Mouse (Mus musculus) thymus, postnatal 10 days (tissue): ENCODE data around the gene Defa35.
"Not testable (repeated sequence)": the region's sequence is repeated elsewhere in the genome, so short reads cannot be mapped to it uniquely, and the experiment has no call there.

Experiments used
- DNase-seq, 2 experiments: peaks; one replicate each; pipeline ENCODE4 v3.0.0; 2021; ENCODE audit warnings: low spot score in 2 of 2

Defa35 gene

DNA sequence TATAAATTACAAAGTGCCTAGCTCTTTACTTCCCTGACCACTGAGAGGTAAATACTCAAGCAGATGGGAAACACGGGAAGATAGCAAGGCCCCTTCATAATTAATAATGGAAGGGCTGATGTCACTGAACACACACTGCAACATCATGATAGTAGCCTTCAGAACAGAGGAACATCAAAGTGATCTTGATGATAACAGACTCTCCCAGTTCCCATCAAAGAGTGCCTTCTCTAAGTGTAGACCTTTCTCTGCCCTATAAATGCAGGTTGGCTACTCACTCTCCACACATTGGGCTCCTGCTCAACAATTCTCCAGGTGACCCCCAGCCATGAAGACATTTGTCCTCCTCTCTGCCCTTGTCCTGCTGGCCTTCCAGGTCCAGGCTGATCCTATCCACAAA lies at the start of gene Defa35:
Gene Defa35 (plus strand): TSS at position 301 of the 400 bp plus-strand sequence.
- DNase-seq: not testable (repeated sequence)

- DNase-seq: not testable (repeated sequence)
Measured at GRCm38 (mm10) chr8:21025245-21025644, 39.6 kb upstream of the Defa35 start, which contains the start of gene Defa21. Gene Defa21, plus strand, starts transcription at chr8:21025545.

DNA sequence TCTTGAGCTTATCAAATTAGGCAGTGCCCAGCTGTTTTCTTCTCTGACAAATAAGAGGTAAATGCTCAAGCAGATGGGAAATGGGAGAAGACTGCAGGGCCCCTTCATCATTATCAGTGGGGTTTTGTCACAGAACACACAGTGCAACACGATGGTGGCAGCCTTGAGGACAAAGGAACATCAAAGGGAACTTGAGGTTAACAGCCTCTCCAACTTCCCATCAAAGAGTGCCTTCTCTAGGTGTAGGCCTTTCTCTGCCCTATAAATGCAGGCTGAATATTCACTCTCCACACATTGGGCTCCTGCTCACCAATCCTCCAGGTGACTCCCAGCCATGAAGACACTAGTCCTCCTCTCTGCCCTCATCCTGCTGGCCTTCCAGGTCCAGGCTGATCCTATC lies 10.1 kb upstream of the Defa35 start, which contains the start of gene Defa23:
Gene Defa23 (plus strand): TSS at position 301 of the 400 bp plus-strand sequence.
- not testable (repeated sequence) for DNase-seq

- DNase-seq: not testable (repeated sequence)
Measured at GRCm38 (mm10) chr8:21084142-21084541, 19.3 kb downstream of the Defa35 start, which contains the start of gene Defa25. Gene Defa25, plus strand, starts transcription at chr8:21084442.

GRCm38 (mm10) chr8:21093106-21093505 lies 28.3 kb downstream of the Defa35 start:
- no peak for DNase-seq

- DNase-seq: not testable (repeated sequence)
Measured at GRCm38 (mm10) chr8:21095950-21096349, 31.1 kb downstream of the Defa35 start, which contains the start of gene Gm14851. Gene Gm14851, minus strand, starts transcription at chr8:21096050.
